Mouse (Mus musculus) stomach, postnatal 0 days (tissue): ENCODE data around the gene Ing1. TPM values are rescaled to one million over a fixed set of nuclear protein-coding genes. Genes with fewer than 3 reads are reported as not detected.

ENCODE experiments used
- ATAC-seq: fragments of 200-750 bp; cut with Nextera tagmentation; 2 replicates; pipeline ENCODE4 v1.8.0; 2017; ENCODE audit not compliant: low FRiP score, low TSS enrichment
- DNase-seq: peaks from one replicate; pipeline ENCODE4 v3.0.0-alpha.2; 2016; ENCODE audit warnings: low spot score
- H3K27ac ChIP-seq: fragments of 300-500 bp; sonication (generic); replicated peaks from 2 replicates; pipeline ENCODE4 v1.5.1; 2014; ENCODE audit warnings: mild to moderate bottlenecking, control low read depth
- H3K27me3 ChIP-seq: fragments of 300-500 bp; sonication (generic); 2 replicates; pipeline ENCODE4 v1.6.1; 2014; ENCODE audit warnings: low read length; ENCODE audit not compliant: control insufficient read depth, insufficient read depth
- H3K36me3 ChIP-seq: fragments of 300-500 bp; sonication (generic); 2 replicates; pipeline ENCODE4 v1.6.1; 2014; ENCODE audit warnings: low read length, mixed read lengths; ENCODE audit not compliant: control insufficient read depth, insufficient read depth
- H3K4me1 ChIP-seq: fragments of 300-500 bp; sonication (generic); replicated peaks from 2 replicates; pipeline ENCODE4 v1.6.1; 2014; ENCODE audit warnings: antibody characterized with exemption; ENCODE audit not compliant: control insufficient read depth, insufficient read depth
- H3K4me2 ChIP-seq: fragments of 300-500 bp; sonication (generic); replicated peaks from 2 replicates; pipeline ENCODE4 v1.6.1; 2014; ENCODE audit warnings: low read depth, mild to moderate bottlenecking, control low read depth, moderate library complexity
- H3K4me3 ChIP-seq: fragments of 300-500 bp; sonication (generic); 2 replicates; pipeline ENCODE4 v1.5.1; 2014; ENCODE audit warnings: low read depth, low read length, control low read depth
- H3K9ac ChIP-seq: fragments of 300-500 bp; sonication (generic); 2 replicates; pipeline ENCODE4 v1.6.1; 2014; ENCODE audit warnings: mild to moderate bottlenecking, low read length, control low read depth, mixed read lengths
- H3K9me3 ChIP-seq: fragments of 300-500 bp; sonication (generic); 2 replicates; pipeline ENCODE4 v1.6.1; 2016; ENCODE audit warnings: low read length; ENCODE audit not compliant: control insufficient read depth
- CTCF ChIP-seq: IDR thresholded peaks from 2 replicates; pipeline ENCODE4 v1.5.1; 2016; ENCODE audit warnings: antibody characterized with exemption, low read depth, mild to moderate bottlenecking, moderate library complexity
- EP300 ChIP-seq: optimal IDR thresholded peaks from 2 replicates; pipeline ENCODE3; 2016; ENCODE audit warnings: antibody characterized with exemption
- WGBS: fragments of 180-500 bp; shearing (Covaris S2); extraction: QIAGEN DNeasy Blood & Tissue Kit; methylation state at CpG from one replicate; pipeline ENCODE4 v1.1.7; 2014; 5-methylcytosine and 5-hydroxymethylcytosine counted together
- polyA plus RNA-seq: library from polyadenylated mRNA; unstranded; fragments of >200 nt; fragmentation: Nextera tagmentation; extraction: Ambion mirVana; gene quantifications from 2 replicates; pipeline ENCODE4 v1.2.1, GENCODE M21; 2015

Gene Ing1
- polyA plus RNA-seq, 1 experiment from 2014 or later = 23.2 TPM

GRCm38 (mm10) chr8:11585513-11586373 is 30.4 kb downstream of the Ing1 start:
- H3K9me3 ChIP-seq = no peaks in the 10 kb centered on the region
- H3K4me2 ChIP-seq = no peak overlapping the region
- peak; percentile 78 for ATAC-seq

GRCm38 (mm10) chr8:11586374-11586745 is 31.0 kb downstream of the Ing1 start:
- Histone ChIP-seq H3K4me3 (no peak overlapping the region), H3K9me3 (no peaks in the 10 kb centered on the region), H3K4me2 (no peak overlapping the region), H3K27ac (no peak overlapping the region; the same call in 1 of the 2 replicates), H3K27me3 (no peaks in the 10 kb centered on the region), H3K36me3 (no peaks in the 10 kb centered on the region), H3K9ac (no peak overlapping the region), H3K4me1 (no peaks in the 10 kb centered on the region)
- TF ChIP-seq CTCF (no peak), EP300 (no peak)
- no peak for ATAC-seq
- WGBS = 51% methylated on average over 2 of the region's 2 CpGs
- DNase-seq = no peak

More at GRCm38 (mm10) chr8:11585513-11586373, 30.4 kb downstream of the Ing1 start:
- no peaks in the 10 kb centered on the region for H3K36me3 ChIP-seq
- no peak overlapping the region for H3K4me3 ChIP-seq
- 59% methylated on average over 20 of the region's 21 CpGs for WGBS
- TF ChIP-seq EP300 (no peak), CTCF (no peak)
- H3K27ac ChIP-seq = peak overlapping the region; percentile 65
- no peak overlapping the region for H3K9ac ChIP-seq
- no peak for DNase-seq
- H3K4me1 ChIP-seq = no peaks in the 10 kb centered on the region
- no peaks in the 10 kb centered on the region for H3K27me3 ChIP-seq

GRCm38 (mm10) chr8:11591837-11592236 is 36.5 kb downstream of the Ing1 start:
- Histone ChIP-seq H3K36me3 (no peaks in the 10 kb centered on the region), H3K9me3 (no peaks in the 10 kb centered on the region), H3K4me3 (no peak overlapping the region), H3K9ac (no peak overlapping the region), H3K4me1 (no peaks in the 10 kb centered on the region), H3K4me2 (no peak overlapping the region), H3K27me3 (no peaks in the 10 kb centered on the region), H3K27ac (no peak overlapping the region)
- ATAC-seq = no peak
- 84% methylated on average over 4 of the region's 4 CpGs for WGBS
- no peak for DNase-seq
- no peak for TF ChIP-seq EP300
- TF ChIP-seq CTCF = no peak

DNA sequence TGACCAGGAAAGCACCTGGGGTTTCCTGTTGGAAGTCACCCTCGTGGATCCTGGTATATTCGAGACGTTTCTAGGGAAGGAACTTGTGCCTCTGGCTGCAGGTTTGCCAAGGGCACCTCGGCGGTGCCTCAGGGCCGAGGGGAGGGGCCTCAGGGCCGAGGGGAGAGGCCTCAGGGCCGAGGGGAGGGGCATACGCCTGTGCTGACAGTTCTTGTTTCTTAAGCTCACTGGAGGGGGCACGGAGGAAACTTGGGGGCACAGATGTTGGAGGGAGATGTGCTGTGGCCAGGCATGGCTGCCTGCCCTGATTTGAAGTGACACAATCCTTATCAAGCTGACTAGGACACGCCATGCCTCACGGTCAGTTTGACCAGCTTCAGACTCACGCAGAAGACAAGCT is 36.9 kb downstream of the Ing1 start:
- no peak overlapping the region for H3K4me3 ChIP-seq
- no peaks in the 10 kb centered on the region for H3K9me3 ChIP-seq
- ATAC-seq (0 out of 2 replicates have a peak, but pooled peaks have one; percentile 45), DNase-seq (peak; percentile 44)
- no peak overlapping the region for H3K4me2 ChIP-seq
- WGBS = 39% methylated on average over 13 of the region's 13 CpGs
- no peaks in the 10 kb centered on the region for H3K27me3 ChIP-seq
- TF ChIP-seq EP300 = no peak
- TF ChIP-seq CTCF = no peak
- no peaks in the 10 kb centered on the region for H3K36me3 ChIP-seq
- no peaks in the 10 kb centered on the region for H3K4me1 ChIP-seq
- no peak overlapping the region for H3K27ac ChIP-seq
- H3K9ac ChIP-seq = no peak overlapping the region

- Histone ChIP-seq H3K4me2 (no peak overlapping the region), H3K36me3 (no peaks in the 10 kb centered on the region), H3K9ac (no peak overlapping the region), H3K4me3 (no peak overlapping the region), H3K9me3 (no peaks in the 10 kb centered on the region), H3K27me3 (no peaks in the 10 kb centered on the region), H3K4me1 (no peaks in the 10 kb centered on the region), H3K27ac (no peak overlapping the region)
- no peak for TF ChIP-seq EP300
- no peak for TF ChIP-seq CTCF
- no peak for DNase-seq
- no peak for ATAC-seq
- WGBS = 55% methylated on average over 12 of the region's 12 CpGs
Observed at GRCm38 (mm10) chr8:11593222-11593884, 38.0 kb downstream of the Ing1 start.
